Mouse (Mus musculus): Measurements from ENCODE around the gene Plppr1. TPM values are rescaled to one million over a fixed set of nuclear protein-coding genes. Genes with fewer than 3 reads are reported as not detected.
A peak's percentile ranks its signal among the peaks of the same experiment; 100 is the strongest.

The Plppr1 gene
- total and polyA plus RNA-seq, 3 experiments = not detected

- H3K4me2 ChIP-seq (ENCODE audit: insufficient read depth, low read depth, poor library complexity, severe bottlenecking) = no peak overlapping the region
- no peaks in the 10 kb centered on the region for H3K36me3 ChIP-seq (replicated peaks in 1 of 2; ENCODE audit: control insufficient read depth in 1 of 2, insufficient read depth in 1 of 2, low read length in 1 of 2)
- no peaks in the 10 kb centered on the region for H3K79me2 ChIP-seq (replicated peaks; ENCODE audit: control insufficient read depth, extremely low read depth, insufficient read depth, poor library complexity, severe bottlenecking)
- no peak overlapping the region for H3K9ac ChIP-seq (ENCODE audit: insufficient read depth, low read depth)
- no peak overlapping the region for H3K4me3 ChIP-seq (replicated peaks in 1 of 3; ENCODE audit: low read depth in 2 of 3, low read length in 2 of 3, poor library complexity in 1 of 3)
- in situ Hi-C loops (cut with MboI; ENCODE audit: low pct_ligation_motif_present, low pct_unique_long_range_greater_than_20kb, low sequenced_read_pairs) (no loop called here), dilution Hi-C loops (cut with MboI; ENCODE audit: extremely low pct_ligation_motif_present, extremely low pct_unique_long_range_greater_than_20kb, low sequenced_read_pairs) (no loop called here)
- no peak for DNase-seq (ENCODE audit: extremely low read depth)
- no peaks in the 10 kb centered on the region for H3K9me3 ChIP-seq (replicated peaks; ENCODE audit: low read length)
- no peaks in the 10 kb centered on the region for H3K27me3 ChIP-seq (replicated peaks)
- no peak overlapping the region for H3K27ac ChIP-seq (ENCODE audit: insufficient read depth, low read depth)
- H3K4me1 ChIP-seq (ENCODE audit: control insufficient read depth in 1 of 2, insufficient read depth in 2 of 2) = peaks cover 0 to 15% of the 10 kb centered on the region in 2 experiments; a peak in 2 of 4 replicates
- TF ChIP-seq POLR2A (IDR thresholded peaks at IDR 0.05; ENCODE audit: low read depth, low read length) (no peak), KAT2A (IDR thresholded peaks at IDR 0.05; ENCODE audit: insufficient replicate concordance, low read length) (no peak), CTCF (conservative IDR thresholded peaks at IDR 0.05 in 1 of 2, IDR thresholded peaks at IDR 0.05 in 1 of 2; ENCODE audit: low read depth in 2 of 2, low read length in 2 of 2) (no peak), RAD21 (IDR thresholded peaks at IDR 0.05; ENCODE audit: low read depth, low read length) (no peak), MAZ (IDR thresholded peaks at IDR 0.05; ENCODE audit: low read depth, low read length) (no peak), RCOR1 (conservative IDR thresholded peaks at IDR 0.05; ENCODE audit: low read depth, low read length) (no peak), JUND (conservative IDR thresholded peaks at IDR 0.05; ENCODE audit: low read depth, low read length) (no peak), SMC3 (IDR thresholded peaks at IDR 0.05; ENCODE audit: low read depth, low read length) (no peak), ETS1 (conservative IDR thresholded peaks at IDR 0.05; ENCODE audit: low read depth, low read length) (no peak), UBTF (IDR thresholded peaks at IDR 0.05; ENCODE audit: low read depth, low read length) (no peak), ZNF384 (IDR thresholded peaks at IDR 0.05; ENCODE audit: low read depth, low read length) (no peak), CHD1 (IDR thresholded peaks at IDR 0.05; ENCODE audit: low read depth, low read length) (no peak), POLR2AphosphoS2 (IDR thresholded peaks at IDR 0.05; ENCODE audit: low read depth, low read length) (no peak), EP300 (IDR thresholded peaks at IDR 0.05; ENCODE audit: low read length) (no peak)
Observed at GRCm38 (mm10) chr4:49284692-49285291, 225.7 kb downstream of the Plppr1 start.

GRCm38 (mm10) chr4:49285340-49286196 lies 226.5 kb downstream of the Plppr1 start:
- no peak for TF ChIP-seq E2F4 (IDR thresholded peaks at IDR 0.05; ENCODE audit: insufficient replicate concordance, low read depth, low read length)
- TF ChIP-seq CHD1 (IDR thresholded peaks at IDR 0.05; ENCODE audit: low read depth, low read length) = no peak
- TF ChIP-seq USF1 (IDR thresholded peaks at IDR 0.05; ENCODE audit: low read depth, low read length) = no peak
- no peak for TF ChIP-seq GABPA (IDR thresholded peaks at IDR 0.05; ENCODE audit: insufficient replicate concordance, low read depth, low read length)
- no peak for TF ChIP-seq UBTF (IDR thresholded peaks at IDR 0.05; ENCODE audit: low read depth, low read length)
- no peak for TF ChIP-seq CTCF (conservative IDR thresholded peaks at IDR 0.05 in 1 of 2, IDR thresholded peaks at IDR 0.05 in 1 of 2; ENCODE audit: low read depth in 2 of 2, low read length in 2 of 2)
- TF ChIP-seq MAX (IDR thresholded peaks at IDR 0.05; ENCODE audit: low read length) = no peak
- TF ChIP-seq EP300 (IDR thresholded peaks at IDR 0.05; ENCODE audit: low read length) = no peak
- TF ChIP-seq NELFE (IDR thresholded peaks at IDR 0.05; ENCODE audit: low read depth, low read length) = no peak
- no peak for TF ChIP-seq TBP (conservative IDR thresholded peaks at IDR 0.05; ENCODE audit: low read depth, low read length)
- TF ChIP-seq TCF12 (IDR thresholded peaks at IDR 0.05; ENCODE audit: low read depth, low read length) = no peak
- TF ChIP-seq MYC (IDR thresholded peaks at IDR 0.05; ENCODE audit: low read depth, low read length) = no peak
- no peak for TF ChIP-seq NRF1 (IDR thresholded peaks at IDR 0.05; ENCODE audit: low read depth, low read length)
- TF ChIP-seq SMC3 (IDR thresholded peaks at IDR 0.05; ENCODE audit: low read depth, low read length) = no peak
- no peak for TF ChIP-seq POLR2AphosphoS2 (IDR thresholded peaks at IDR 0.05; ENCODE audit: low read depth, low read length)
- TF ChIP-seq PAX5 (IDR thresholded peaks at IDR 0.05; ENCODE audit: low read length) = no peak
- TF ChIP-seq MEF2A (IDR thresholded peaks at IDR 0.05; ENCODE audit: borderline replicate concordance, low read depth, low read length) = no peak
- TF ChIP-seq POLR2A (IDR thresholded peaks at IDR 0.05; ENCODE audit: low read depth, low read length) = no peak
- no peak for TF ChIP-seq USF2 (conservative IDR thresholded peaks at IDR 0.05; ENCODE audit: low read depth, low read length)
- no peak for TF ChIP-seq KAT2A (IDR thresholded peaks at IDR 0.05; ENCODE audit: insufficient replicate concordance, low read length)
- peaks cover 0 to 15% of the 10 kb centered on the region in 2 experiments; a peak in 2 of 4 replicates for H3K4me1 ChIP-seq (ENCODE audit: control insufficient read depth in 1 of 2, insufficient read depth in 2 of 2)
- no peaks in the 10 kb centered on the region for H3K27me3 ChIP-seq (replicated peaks)
- H3K36me3 ChIP-seq (replicated peaks in 1 of 2; ENCODE audit: control insufficient read depth in 1 of 2, insufficient read depth in 1 of 2, low read length in 1 of 2) = no peaks in the 10 kb centered on the region
- no peak overlapping the region for H3K27ac ChIP-seq (ENCODE audit: insufficient read depth, low read depth)
- no peaks in the 10 kb centered on the region for H3K9me3 ChIP-seq (replicated peaks; ENCODE audit: low read length)
- dilution Hi-C loops (cut with MboI; ENCODE audit: extremely low pct_ligation_motif_present, extremely low pct_unique_long_range_greater_than_20kb, low sequenced_read_pairs) (no loop called here), in situ Hi-C loops (cut with MboI; ENCODE audit: low pct_ligation_motif_present, low pct_unique_long_range_greater_than_20kb, low sequenced_read_pairs) (no loop called here)
- no peak overlapping the region for H3K4me3 ChIP-seq (replicated peaks in 1 of 3; ENCODE audit: low read depth in 2 of 3, low read length in 2 of 3, poor library complexity in 1 of 3)
- H3K79me2 ChIP-seq (replicated peaks; ENCODE audit: control insufficient read depth, extremely low read depth, insufficient read depth, poor library complexity, severe bottlenecking) = no peaks in the 10 kb centered on the region
- no peak overlapping the region for H3K9ac ChIP-seq (ENCODE audit: insufficient read depth, low read depth)
- H3K4me2 ChIP-seq (ENCODE audit: insufficient read depth, low read depth, poor library complexity, severe bottlenecking) = no peak overlapping the region
- DNase-seq (ENCODE audit: extremely low read depth) = peak; percentile 10
